9 mouse cellular contexts compared by ENCODE assay signal in the genomic region with DNA sequence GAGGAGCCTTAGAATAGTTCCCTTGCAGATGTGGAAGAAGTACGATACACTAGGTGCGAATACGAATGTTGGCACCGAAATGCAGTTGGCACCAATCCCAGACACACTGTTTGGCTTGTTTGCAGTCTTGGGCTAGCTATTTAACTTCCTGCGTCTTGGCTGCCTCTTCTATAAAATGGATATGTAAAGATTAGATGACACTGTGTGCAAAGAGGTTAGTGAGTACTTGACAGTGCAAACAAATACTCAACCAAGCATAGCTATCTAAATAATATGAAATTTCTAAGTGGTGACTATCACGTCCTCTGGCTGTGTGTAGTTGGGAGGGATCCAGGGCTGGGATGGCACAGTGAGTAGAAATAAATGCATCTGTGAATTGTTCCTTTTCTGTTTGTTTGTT.
A peak's percentile ranks its signal among the peaks of the same experiment; 100 is the strongest.
DNase-seq lines count a peak whose midpoint lies in the region; ATAC-seq and TF ChIP-seq lines count a peak whose summit lies in the region.
"Had no signal": no experiment of that assay in that cellular context is flagged by ENCODE, and none has a peak within 500 bp of the region (broad histone marks: within the 10 kb centered on the region; RNA-seq: fewer than 3 reads in every experiment).

No protein-coding gene starts in this region.

- H3K4me3 ChIP-seq in heart, embryonic 15.5 days = no peak overlapping the region
- H3K4me3 ChIP-seq in liver, postnatal 0 days (ENCODE audit: low read depth, low read length) = no peak overlapping the region
- H3K4me3 ChIP-seq: myocyte had no signal

- intact Hi-C loops in heart, postnatal 25 days (cut with DNase I) = no loop called here

- H3K36me3 ChIP-seq in heart, embryonic 15.5 days = no peaks in the 10 kb centered on the region
- H3K36me3 ChIP-seq in liver, postnatal 0 days (replicated peaks; ENCODE audit: insufficient read depth, low read length) = no peaks in the 10 kb centered on the region

- no peak overlapping the region for H3K4me2 ChIP-seq in heart, embryonic 15.5 days
- no peak overlapping the region for H3K4me2 ChIP-seq in liver, postnatal 0 days (ENCODE audit: low read depth, low read length)

- no peaks in the 10 kb centered on the region for H3K27me3 ChIP-seq in heart, embryonic 15.5 days
- H3K27me3 ChIP-seq in liver, postnatal 0 days (ENCODE audit: insufficient read depth, low read length) = no peaks in the 10 kb centered on the region

- no peak overlapping the region for H3K27ac ChIP-seq in heart, embryonic 15.5 days
- no peak overlapping the region for H3K27ac ChIP-seq in liver, postnatal 0 days (ENCODE audit: low read depth)

- TF ChIP-seq CTCF in liver, postnatal 0 days (IDR thresholded peaks at IDR 0.05; ENCODE audit: low read depth) = no peak

- no peak for TF ChIP-seq EP300 in liver, postnatal 0 days (IDR thresholded peaks at IDR 0.05; ENCODE audit: low read depth)

- WGBS in heart, embryonic 15.5 days = 29% methylated on average over 6 of the region's 6 CpGs
- WGBS in liver, postnatal 0 days (ENCODE audit: insufficient replicate concordance) = 73% methylated on average over 6 of the region's 6 CpGs

- DNase-seq in heart, postnatal 25 days (ENCODE audit: low spot score) = no peak
- peak; percentile 65 for DNase-seq in Muller cell, postnatal 12 days (ENCODE audit: inconsistent ontology term)
- DNase-seq in kidney, adult 8-10 months = peak; percentile 41 to 74
- no peak for DNase-seq in c-Kit-positive CD71-positive TER-119-positive erythroid progenitor cells, embryonic 14.5 days (ENCODE audit: low spot score)
- no peak for DNase-seq in liver, postnatal 0 days

- peaks cover 9% of the 10 kb centered on the region; the same call in 1 of the 2 replicates for H3K4me1 ChIP-seq in heart, embryonic 15.5 days (replicated peaks)
- no peaks in the 10 kb centered on the region for H3K4me1 ChIP-seq in liver, postnatal 0 days (ENCODE audit: insufficient read depth)

- 0 out of 2 replicates have a peak, but pooled peaks have one; percentile 14 for ATAC-seq in heart, embryonic 15.5 days (replicated peaks; ENCODE audit: insufficient number of reproducible peaks, insufficient read depth, low FRiP score, low read depth)
- peak; percentile 44 for ATAC-seq in megakaryocyte progenitor cell, adult 5-6 weeks (replicated peaks; ENCODE audit: poor library complexity)
- ATAC-seq in monocyte, adult 5-6 weeks (replicated peaks; ENCODE audit: insufficient number of reproducible peaks, low FRiP score, low TSS enrichment, poor library complexity, severe bottlenecking) = no peak
- no peak for ATAC-seq in liver, postnatal 0 days

- H3K9me3 ChIP-seq in heart, embryonic 15.5 days (replicated peaks) = no peaks in the 10 kb centered on the region
- H3K9me3 ChIP-seq in liver, postnatal 0 days (ENCODE audit: low read length) = no peaks in the 10 kb centered on the region

- H3K9ac ChIP-seq in heart, embryonic 15.5 days = no peak overlapping the region
- H3K9ac ChIP-seq in liver, postnatal 0 days (replicated peaks) = no peak overlapping the region

Comparison
In these comparisons a context has a peak if more than half of its experiments do, and no peak if none do; other contexts are left out.
1. ATAC-seq: peak in heart, embryonic 15.5 days (single experiment) and megakaryocyte progenitor cell, adult 5-6 weeks (single experiment); none in monocyte, adult 5-6 weeks (single experiment) and liver, postnatal 0 days (single experiment).
2. DNase-seq: peak in Muller cell, postnatal 12 days (single experiment) and kidney, adult 8-10 months (2 of 2); none in heart, postnatal 25 days (single experiment), c-Kit-positive CD71-positive TER-119-positive erythroid progenitor cells, embryonic 14.5 days (single experiment) and liver, postnatal 0 days (single experiment).